Mouse (Mus musculus): ENCODE measurements around the gene Shld1.

GRCm38 (mm10) chr2:132794204-132794586 lies 107.5 kb downstream of the Shld1 start:
- TF ChIP-seq CTCF (IDR thresholded peaks at IDR 0.05; ENCODE audit: low read depth, low read length) (no peak), POLR2A (IDR thresholded peaks at IDR 0.05; ENCODE audit: extremely low read depth, insufficient read depth, low read length) (no peak)
